Mouse (Mus musculus): ENCODE results near the gene Ybx2. TPM values are rescaled to one million over a fixed set of nuclear protein-coding genes. Genes with fewer than 3 reads are reported as not detected.

Gene Ybx2
- polyA plus RNA-seq, 1 experiment = 0.02 TPM

GRCm38 (mm10) chr11:69930967-69931537 is 4.5 kb upstream of the Ybx2 start:
- TF ChIP-seq CTCF (IDR thresholded peaks at IDR 0.05; ENCODE audit: control insufficient read depth, insufficient read depth, insufficient read length) = no peak
- TF ChIP-seq CEBPB (IDR thresholded peaks at IDR 0.05; ENCODE audit: low read depth) = no peak
- no peak for TF ChIP-seq MAX (IDR thresholded peaks at IDR 0.05)
- TF ChIP-seq MYOD1 (IDR thresholded peaks at IDR 0.05; ENCODE audit: control insufficient read depth, insufficient read length, low read depth) = no peak
- TF ChIP-seq USF1 (IDR thresholded peaks at IDR 0.05; ENCODE audit: low read depth) = no peak
- TF ChIP-seq MYOG (IDR thresholded peaks at IDR 0.05; ENCODE audit: control insufficient read depth, extremely low read depth, insufficient read length) = no peak
- TF ChIP-seq FOSL1 (IDR thresholded peaks at IDR 0.05; ENCODE audit: insufficient read depth, low read length, poor library complexity, severe bottlenecking) = no peak
- H3ac ChIP-seq (ENCODE audit: control insufficient read depth, insufficient read length, low read depth) = no peak overlapping the region
- H3K36me3 ChIP-seq (ENCODE audit: control insufficient read depth, insufficient read depth) = no peaks in the 10 kb centered on the region
- H3K4me3 ChIP-seq (ENCODE audit: insufficient read depth, poor library complexity, severe bottlenecking) = no peak overlapping the region
- no peaks in the 10 kb centered on the region for H3K79me3 ChIP-seq (ENCODE audit: low read depth)
- H3K79me2 ChIP-seq (ENCODE audit: control insufficient read depth, insufficient read depth) = no peaks in the 10 kb centered on the region
- H3K27me3 ChIP-seq (ENCODE audit: control insufficient read depth, insufficient read depth, insufficient read length) = peaks cover 9% of the 10 kb centered on the region

- peaks cover 17% of the 10 kb centered on the region for H3K27me3 ChIP-seq (ENCODE audit: control insufficient read depth, insufficient read depth, insufficient read length)
Measured at GRCm38 (mm10) chr11:69931769-69932168, 3.8 kb upstream of the Ybx2 start.

GRCm38 (mm10) chr11:69932254-69932653 is 3.3 kb upstream of the Ybx2 start:
- H3K36me3 ChIP-seq (ENCODE audit: control insufficient read depth, insufficient read depth) = no peaks in the 10 kb centered on the region
- H3ac ChIP-seq (ENCODE audit: control insufficient read depth, insufficient read length, low read depth) = no peak overlapping the region
- H3K27me3 ChIP-seq (ENCODE audit: control insufficient read depth, insufficient read depth, insufficient read length) = peaks cover 21% of the 10 kb centered on the region
- no peaks in the 10 kb centered on the region for H3K79me3 ChIP-seq (ENCODE audit: low read depth)
- no peak overlapping the region for H3K4me3 ChIP-seq (ENCODE audit: insufficient read depth, poor library complexity, severe bottlenecking)
- no peak for TF ChIP-seq MAX (IDR thresholded peaks at IDR 0.05)
- TF ChIP-seq FOSL1 (IDR thresholded peaks at IDR 0.05; ENCODE audit: insufficient read depth, low read length, poor library complexity, severe bottlenecking) = no peak
- no peak for TF ChIP-seq CEBPB (IDR thresholded peaks at IDR 0.05; ENCODE audit: low read depth)
- no peak for TF ChIP-seq MYOD1 (IDR thresholded peaks at IDR 0.05; ENCODE audit: control insufficient read depth, insufficient read length, low read depth)
- TF ChIP-seq USF1 (IDR thresholded peaks at IDR 0.05; ENCODE audit: low read depth) = no peak
- no peak for TF ChIP-seq MYOG (IDR thresholded peaks at IDR 0.05; ENCODE audit: control insufficient read depth, extremely low read depth, insufficient read length)
- no peak for TF ChIP-seq CTCF (IDR thresholded peaks at IDR 0.05; ENCODE audit: control insufficient read depth, insufficient read depth, insufficient read length)
- H3K79me2 ChIP-seq (ENCODE audit: control insufficient read depth, insufficient read depth) = no peaks in the 10 kb centered on the region

More at GRCm38 (mm10) chr11:69931769-69932168, 3.8 kb upstream of the Ybx2 start:
- Histone ChIP-seq H3ac (ENCODE audit: control insufficient read depth, insufficient read length, low read depth) (no peak overlapping the region), H3K79me3 (ENCODE audit: low read depth) (no peaks in the 10 kb centered on the region), H3K36me3 (ENCODE audit: control insufficient read depth, insufficient read depth) (no peaks in the 10 kb centered on the region), H3K79me2 (ENCODE audit: control insufficient read depth, insufficient read depth) (no peaks in the 10 kb centered on the region), H3K4me3 (ENCODE audit: insufficient read depth, poor library complexity, severe bottlenecking) (no peak overlapping the region)
- no peak for TF ChIP-seq FOSL1 (IDR thresholded peaks at IDR 0.05; ENCODE audit: insufficient read depth, low read length, poor library complexity, severe bottlenecking)
- TF ChIP-seq CEBPB (IDR thresholded peaks at IDR 0.05; ENCODE audit: low read depth) = no peak
- no peak for TF ChIP-seq MYOG (IDR thresholded peaks at IDR 0.05; ENCODE audit: control insufficient read depth, extremely low read depth, insufficient read length)
- TF ChIP-seq CTCF (IDR thresholded peaks at IDR 0.05; ENCODE audit: control insufficient read depth, insufficient read depth, insufficient read length) = no peak
- TF ChIP-seq MYOD1 (IDR thresholded peaks at IDR 0.05; ENCODE audit: control insufficient read depth, insufficient read length, low read depth) = no peak
- TF ChIP-seq USF1 (IDR thresholded peaks at IDR 0.05; ENCODE audit: low read depth) = no peak
- no peak for TF ChIP-seq MAX (IDR thresholded peaks at IDR 0.05)

- H3K27me3 ChIP-seq (ENCODE audit: control insufficient read depth, insufficient read depth, insufficient read length) = peaks cover 30% of the 10 kb centered on the region
- H3K4me3 ChIP-seq (ENCODE audit: insufficient read depth, poor library complexity, severe bottlenecking) = no peak overlapping the region
- H3ac ChIP-seq (ENCODE audit: control insufficient read depth, insufficient read length, low read depth) = no peak overlapping the region
- no peaks in the 10 kb centered on the region for H3K79me2 ChIP-seq (ENCODE audit: control insufficient read depth, insufficient read depth)
- no peaks in the 10 kb centered on the region for H3K79me3 ChIP-seq (ENCODE audit: low read depth)
- TF ChIP-seq CTCF (IDR thresholded peaks at IDR 0.05; ENCODE audit: control insufficient read depth, insufficient read depth, insufficient read length) (no peak), MYOG (IDR thresholded peaks at IDR 0.05; ENCODE audit: control insufficient read depth, extremely low read depth, insufficient read length) (no peak), MAX (IDR thresholded peaks at IDR 0.05) (no peak)
- no peaks in the 10 kb centered on the region for H3K36me3 ChIP-seq (ENCODE audit: control insufficient read depth, insufficient read depth)
Measured at GRCm38 (mm10) chr11:69933066-69933465, 2.5 kb upstream of the Ybx2 start.

GRCm38 (mm10) chr11:69934169-69934568 is 1.4 kb upstream of the Ybx2 start:
- no peaks in the 10 kb centered on the region for H3K79me2 ChIP-seq (ENCODE audit: control insufficient read depth, insufficient read depth)
- no peak overlapping the region for H3K4me3 ChIP-seq (ENCODE audit: insufficient read depth, poor library complexity, severe bottlenecking)
- peaks cover 41% of the 10 kb centered on the region for H3K27me3 ChIP-seq (ENCODE audit: control insufficient read depth, insufficient read depth, insufficient read length)
- H3ac ChIP-seq (ENCODE audit: control insufficient read depth, insufficient read length, low read depth) = peak overlapping the region; percentile 51
- H3K79me3 ChIP-seq (ENCODE audit: low read depth) = no peaks in the 10 kb centered on the region
- TF ChIP-seq USF1 (IDR thresholded peaks at IDR 0.05; ENCODE audit: low read depth) (no peak), MYOG (IDR thresholded peaks at IDR 0.05; ENCODE audit: control insufficient read depth, extremely low read depth, insufficient read length) (no peak), CEBPB (IDR thresholded peaks at IDR 0.05; ENCODE audit: low read depth) (no peak), MAX (IDR thresholded peaks at IDR 0.05) (no peak), FOSL1 (IDR thresholded peaks at IDR 0.05; ENCODE audit: insufficient read depth, low read length, poor library complexity, severe bottlenecking) (no peak), MYOD1 (IDR thresholded peaks at IDR 0.05; ENCODE audit: control insufficient read depth, insufficient read length, low read depth) (no peak), CTCF (IDR thresholded peaks at IDR 0.05; ENCODE audit: control insufficient read depth, insufficient read depth, insufficient read length) (peak; percentile 81)
- H3K36me3 ChIP-seq (ENCODE audit: control insufficient read depth, insufficient read depth) = no peaks in the 10 kb centered on the region

GRCm38 (mm10) chr11:69934681-69935080 is 915 bp upstream of the Ybx2 start:
- no peaks in the 10 kb centered on the region for H3K79me3 ChIP-seq (ENCODE audit: low read depth)
- no peak overlapping the region for H3K4me3 ChIP-seq (ENCODE audit: insufficient read depth, poor library complexity, severe bottlenecking)
- TF ChIP-seq FOSL1 (IDR thresholded peaks at IDR 0.05; ENCODE audit: insufficient read depth, low read length, poor library complexity, severe bottlenecking) = no peak
- TF ChIP-seq CTCF (IDR thresholded peaks at IDR 0.05; ENCODE audit: control insufficient read depth, insufficient read depth, insufficient read length) = no peak
- no peak for TF ChIP-seq MYOD1 (IDR thresholded peaks at IDR 0.05; ENCODE audit: control insufficient read depth, insufficient read length, low read depth)
- TF ChIP-seq CEBPB (IDR thresholded peaks at IDR 0.05; ENCODE audit: low read depth) = no peak
- TF ChIP-seq USF1 (IDR thresholded peaks at IDR 0.05; ENCODE audit: low read depth) = no peak
- no peak for TF ChIP-seq MAX (IDR thresholded peaks at IDR 0.05)
- no peak for TF ChIP-seq MYOG (IDR thresholded peaks at IDR 0.05; ENCODE audit: control insufficient read depth, extremely low read depth, insufficient read length)

More at GRCm38 (mm10) chr11:69934681-69935080, 915 bp upstream of the Ybx2 start:
- Histone ChIP-seq H3ac (ENCODE audit: control insufficient read depth, insufficient read length, low read depth) (no peak overlapping the region), H3K27me3 (ENCODE audit: control insufficient read depth, insufficient read depth, insufficient read length) (peaks cover 44% of the 10 kb centered on the region), H3K36me3 (ENCODE audit: control insufficient read depth, insufficient read depth) (no peaks in the 10 kb centered on the region), H3K79me2 (ENCODE audit: control insufficient read depth, insufficient read depth) (no peaks in the 10 kb centered on the region)
